Mouse (Mus musculus) embryonic stem cell, embryonic (primary cell): ENCODE data around the gene Ttc23l.

Experiments
- CTCF ChIA-PET, 4 experiments: fragments of 300-600 bp in 2 of 4; fragments of 350-600 bp in 2 of 4; sonication (Branson Sonifier 250); formaldehyde crosslinking; loops; one replicate each; lab custom pipeline; 2022; ENCODE audit warnings: inconsistent platforms in 2 of 4; lab: Charles Lee
- POLR2A ChIA-PET, 4 experiments: fragments of 300-600 bp in 2 of 4; fragments of 350-600 bp in 2 of 4; sonication (Branson Sonifier 250); formaldehyde crosslinking; loops; one replicate each; lab custom pipeline; 2022; ENCODE audit warnings: antibody characterized with exemption in 4 of 4, inconsistent platforms in 1 of 4; lab: Charles Lee

The Ttc23l gene

DNA sequence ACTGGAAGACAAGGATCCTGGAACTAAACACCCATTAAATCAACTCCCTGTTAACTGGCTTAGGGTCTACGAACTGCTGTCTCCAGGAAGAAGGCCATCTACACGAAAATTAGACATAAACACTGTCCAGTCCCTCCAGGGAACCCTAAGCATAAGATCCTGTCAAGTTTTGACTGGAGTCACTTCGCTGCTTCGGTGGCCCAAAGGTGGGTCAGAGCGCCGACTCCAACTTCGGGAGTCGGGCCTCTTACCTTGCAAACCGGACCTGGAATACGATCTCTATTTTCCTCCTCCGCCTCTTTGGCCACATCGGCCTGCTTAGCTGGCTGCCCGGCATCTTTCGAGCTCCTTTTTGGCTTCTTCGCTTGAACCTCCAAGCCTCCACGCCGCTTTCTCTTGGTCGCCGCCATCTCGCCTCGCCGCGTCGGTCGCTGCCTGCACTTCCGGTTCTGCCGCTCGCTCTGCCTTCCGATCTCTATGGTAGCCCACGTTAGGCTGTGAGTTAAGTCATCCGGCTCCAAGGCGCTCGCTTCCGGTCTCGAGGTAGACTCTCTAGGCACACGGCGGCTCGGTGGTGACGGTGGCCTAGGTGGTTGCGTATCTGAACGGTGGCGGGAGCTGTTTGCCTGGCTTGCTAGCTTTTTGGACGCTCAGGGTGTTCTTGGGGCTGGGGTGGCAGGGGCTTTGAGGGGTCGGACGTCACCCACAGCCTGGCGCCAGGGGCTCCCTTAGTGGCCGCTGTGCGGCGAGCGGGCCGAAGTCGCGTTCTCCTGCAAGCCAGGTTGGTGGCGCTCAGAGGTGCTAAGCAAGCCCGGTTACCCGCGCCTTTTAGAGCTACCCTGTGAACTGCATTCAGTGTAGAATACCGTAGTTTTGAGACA, 72.7 kb downstream of the Ttc23l start, which contains the start of the genes Brix1 and Rad1:
Brix1 (minus strand) TSS at position 464 of the 881 bp plus-strand sequence.
Rad1 (plus strand) TSS at position 535 of the 881 bp plus-strand sequence.
- ChIA-PET CTCF (interaction anchor here in 3 of 4 experiments (0.6 to 1.6 kb wide), 5 partner anchors 15 to 736 kb away, joined by 3 to 12 read pairs (median 3); partner anchors contain the start of gene Dnajc21 (in 1 of the 3)), POLR2A (interaction anchor here (0.5 to 12.4 kb wide), 45 partner anchors 8 to 1276 kb away, joined by 3 to 239 read pairs (median 4); partner anchors contain the start of genes Dnajc21 (in 3 of the 4), Amacr (in 1 of the 4) and Rai14 (in 1 of the 4))

DNA sequence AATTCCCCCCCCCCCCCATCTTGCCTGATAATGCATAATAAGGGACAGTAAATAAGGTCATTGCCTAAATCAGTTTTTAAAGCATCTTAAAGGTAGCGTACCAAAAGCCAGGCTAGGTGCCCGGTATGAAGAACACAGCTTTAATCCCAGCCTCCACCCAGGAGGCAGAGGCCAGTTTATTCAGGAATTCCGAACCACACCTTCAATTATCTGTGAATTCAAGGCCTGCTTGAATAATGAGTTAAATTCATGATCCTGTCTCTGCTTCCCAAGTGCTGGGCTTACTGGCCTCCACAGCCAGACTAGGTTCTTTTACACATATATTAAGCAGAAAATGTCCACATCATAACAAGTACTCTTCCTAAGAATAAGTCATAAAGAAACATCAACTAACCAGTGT, 87.5 kb downstream of the Ttc23l start:
- CTCF ChIA-PET, result interaction anchor here in 3 of 4 experiments (0.6 to 1.2 kb wide), 5 partner anchors 9 to 450 kb away, joined by 3 to 19 read pairs (median 4); partner anchors contain the start of genes Brix1 (in 1 of the 3) and Rad1 (in 1 of the 3)
- POLR2A ChIA-PET, result interaction anchor here (0.5 to 9.1 kb wide), 65 partner anchors 9 to 1842 kb away, joined by 3 to 239 read pairs (median 5); partner anchors contain the start of genes Brix1 (in 3 of the 4), Rad1 (in 3 of the 4), Amacr (in 2 of the 4) and Rai14 (in 2 of the 4)

GRCm38 (mm10) chr15:10470151-10470831, 88.2 kb downstream of the Ttc23l start, which contains the start of gene Dnajc21:
Gene Dnajc21, minus strand, starts transcription at chr15:10470516.
- POLR2A ChIA-PET, result interaction anchor here (0.5 to 9.1 kb wide), 87 partner anchors 9 to 1848 kb away, joined by 3 to 239 read pairs (median 4); partner anchors contain the start of genes Brix1 (in 3 of the 4), Rad1 (in 3 of the 4), Amacr (in 2 of the 4) and Lmbrd2 (in 2 of the 4)
- CTCF ChIA-PET, result interaction anchor here in 3 of 4 experiments (0.6 to 1.2 kb wide), 7 partner anchors 9 to 520 kb away, joined by 3 to 19 read pairs (median 4); partner anchors contain the start of genes Brix1 (in 1 of the 3) and Rad1 (in 1 of the 3)

GRCm38 (mm10) chr15:10469641-10470150, 88.8 kb downstream of the Ttc23l start:
- ChIA-PET POLR2A (interaction anchor here (0.6 to 9.1 kb wide), 74 partner anchors 8 to 1849 kb away, joined by 3 to 239 read pairs (median 5); partner anchors contain the start of genes Brix1 (in 3 of the 4), Rad1 (in 3 of the 4), Amacr (in 2 of the 4) and Lmbrd2 (in 2 of the 4)), CTCF (interaction anchor here in 3 of 4 experiments (0.6 to 1.2 kb wide), 5 partner anchors 10 to 521 kb away, joined by 3 to 8 read pairs (median 4); partner anchors contain the start of genes Brix1 (in 1 of the 3) and Rad1 (in 1 of the 3))

DNA sequence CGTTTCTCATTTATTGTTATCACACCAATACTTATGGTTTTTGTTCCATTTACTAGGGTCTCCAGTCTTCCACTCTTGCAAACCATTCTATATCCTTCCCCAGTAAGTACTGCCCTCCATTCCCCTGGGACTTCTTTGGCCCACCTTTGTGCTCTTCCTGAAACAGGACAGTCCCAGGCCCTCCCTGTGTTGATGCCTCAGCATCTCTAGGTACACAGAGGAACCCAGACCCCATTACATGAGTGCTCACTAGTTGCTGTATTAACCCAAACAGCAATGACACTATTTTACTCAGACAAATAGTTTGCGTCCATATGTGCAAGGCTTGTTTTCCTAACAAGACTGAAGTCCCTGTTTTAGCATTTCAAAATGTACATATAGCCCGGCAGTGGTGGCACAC, 89.7 kb downstream of the Ttc23l start:
- CTCF ChIA-PET, result no interaction called here

DNA sequence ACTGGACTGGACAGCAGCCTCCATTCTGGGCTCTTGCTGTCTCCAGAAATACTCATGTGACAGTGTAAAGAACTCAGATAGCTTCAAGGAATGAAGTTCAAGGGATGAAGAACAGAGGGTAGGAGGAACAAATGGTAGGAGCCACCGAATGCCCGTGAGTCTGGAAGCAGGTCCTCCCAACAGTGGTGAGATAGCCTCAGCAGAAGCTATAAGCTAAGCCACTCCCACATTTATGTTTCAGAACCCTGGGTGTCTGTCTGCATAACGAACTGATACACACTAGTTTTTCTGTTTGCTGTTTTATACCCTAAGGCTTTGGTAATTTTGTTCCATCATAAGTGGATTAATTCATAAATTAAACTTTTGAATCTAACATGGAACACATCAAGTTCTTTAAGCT, 93.8 kb downstream of the Ttc23l start:
- POLR2A ChIA-PET, result interaction anchor here in 3 of 4 experiments (0.7 to 9.1 kb wide), 8 partner anchors 6 to 22 kb away, joined by 3 to 239 read pairs (median 5); partner anchors contain the start of genes Brix1 (in 1 of the 3), Dnajc21 (in 1 of the 3) and Rad1 (in 1 of the 3)
- CTCF ChIA-PET, result interaction anchor here in 1 of 4 experiments (1.1 kb wide), 1 partner anchor 119 kb away, joined by 3 read pairs; no protein-coding TSS in a partner anchor

More for the DNA sequence above, 89.7 kb downstream of the Ttc23l start:
- POLR2A ChIA-PET, result interaction anchor here in 2 of 4 experiments (0.8 to 9.1 kb wide), 12 partner anchors 8 to 1328 kb away, joined by 3 to 239 read pairs (median 6); partner anchors contain the start of genes Brix1 (in 2 of the 2), Rad1 (in 2 of the 2) and Lmbrd2 (in 1 of the 2)

DNA sequence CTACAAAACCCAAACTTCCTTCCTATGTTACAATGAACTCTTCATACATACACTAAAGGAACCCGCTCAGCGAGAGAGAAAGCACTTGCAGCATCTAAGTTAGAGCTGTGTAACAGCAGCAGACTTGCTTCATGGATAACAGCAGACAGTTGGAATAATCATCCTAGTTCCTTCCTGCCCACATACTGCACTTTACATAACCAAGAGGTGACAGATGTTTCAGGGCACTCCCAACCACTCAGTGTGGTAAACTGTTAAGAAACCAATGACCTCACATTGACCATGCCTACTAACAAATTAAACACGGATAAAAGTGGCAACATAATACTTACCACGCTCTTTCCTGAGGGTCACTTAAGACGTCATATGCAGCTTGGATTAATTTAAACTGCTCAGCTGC, 94.9 kb downstream of the Ttc23l start:
- ChIA-PET CTCF (no interaction called here), POLR2A (interaction anchor here in 3 of 4 experiments (0.6 to 7.2 kb wide), 12 partner anchors 7 to 222 kb away, joined by 3 to 52 read pairs (median 6); partner anchors contain the start of genes Brix1 (in 1 of the 3), Dnajc21 (in 1 of the 3) and Rad1 (in 1 of the 3))

DNA sequence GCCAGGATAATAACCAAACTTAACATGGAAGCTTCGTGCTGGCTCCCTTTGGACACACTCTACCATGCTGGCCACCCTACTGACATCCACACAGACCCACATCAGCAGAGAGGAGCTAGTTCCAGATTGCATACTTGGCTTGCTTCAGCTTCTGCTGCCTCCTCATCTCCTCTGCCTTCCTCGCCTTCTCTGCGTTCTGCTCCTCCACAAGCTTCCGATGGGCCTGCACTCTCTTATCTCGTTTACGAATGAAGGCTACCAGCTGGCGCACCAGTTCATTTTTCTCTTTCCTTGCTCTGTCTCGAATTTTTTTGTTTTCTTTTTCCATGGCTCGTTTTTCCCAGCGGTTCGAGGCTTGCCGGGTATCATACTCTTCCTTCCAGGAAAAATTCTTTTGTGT, 97.5 kb downstream of the Ttc23l start:
- CTCF ChIA-PET, result interaction anchor here in 1 of 4 experiments (0.5 kb wide), 1 partner anchor 47 kb away, joined by 4 read pairs; no protein-coding TSS in a partner anchor
- POLR2A ChIA-PET, result interaction anchor here (0.5 to 7.2 kb wide), 10 partner anchors 9 to 26 kb away, joined by 3 to 52 read pairs (median 5); partner anchors contain the start of genes Dnajc21 (in 3 of the 4), Brix1 (in 1 of the 4) and Rad1 (in 1 of the 4)
